Mouse (Mus musculus) R1 (cell line): ENCODE data around the gene Mrps25.
A peak's percentile ranks its signal among the peaks of the same experiment; 100 is the strongest.

Experiments
- DNase-seq: peaks from one replicate; pipeline ENCODE4 v3.0.0-alpha.2; 2018; ENCODE audit warnings: low read depth, low spot score

Gene Mrps25

DNA sequence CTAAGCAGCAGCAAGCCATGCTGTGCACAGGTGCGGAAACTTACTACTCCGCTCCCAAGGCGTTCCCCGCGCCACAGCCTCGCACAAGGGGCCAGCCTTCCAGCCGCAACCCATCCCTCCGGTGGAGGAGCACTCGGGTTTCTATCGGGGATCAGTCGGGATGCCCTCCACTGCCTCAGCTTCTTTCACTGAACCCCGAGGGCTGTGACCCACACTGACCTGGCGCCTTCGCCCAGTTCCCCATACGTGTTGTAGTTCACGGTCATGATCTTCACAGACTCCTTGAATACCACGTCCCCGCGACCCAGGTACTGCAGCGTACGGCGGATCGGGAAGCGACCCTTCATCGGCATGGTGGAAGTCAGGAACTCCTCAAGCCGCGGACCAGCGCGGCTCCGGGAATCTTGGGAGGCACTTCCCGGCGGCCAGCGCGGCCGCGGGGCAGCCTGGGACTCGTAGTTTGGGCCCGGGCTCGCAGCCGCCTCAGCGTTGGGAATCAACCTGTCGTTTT, at the start of gene Mrps25:
Mrps25 (minus strand) TSS at position 413 of the 511 bp plus-strand sequence.
- peak; percentile 79 for DNase-seq

DNA sequence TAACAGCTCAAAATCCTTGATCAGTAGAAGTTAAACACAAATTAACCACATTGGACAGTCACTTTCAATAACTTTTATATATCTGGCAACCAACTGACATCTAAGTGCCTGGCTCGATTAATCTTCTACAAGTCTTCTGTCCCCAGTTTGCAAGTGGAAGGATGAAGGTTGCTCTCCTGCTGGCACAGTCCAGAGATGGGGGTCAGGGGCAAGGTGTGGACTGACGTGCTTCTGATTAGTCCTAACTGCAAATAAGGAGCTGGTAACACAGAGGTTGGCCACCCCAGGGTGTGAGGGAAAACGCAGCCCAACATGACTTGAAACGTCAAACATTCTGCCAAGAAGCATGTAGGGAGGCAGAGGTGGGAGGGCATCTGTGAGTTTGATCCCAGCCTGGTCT, 47.9 kb upstream of the Mrps25 start:
- no peak for DNase-seq

DNA sequence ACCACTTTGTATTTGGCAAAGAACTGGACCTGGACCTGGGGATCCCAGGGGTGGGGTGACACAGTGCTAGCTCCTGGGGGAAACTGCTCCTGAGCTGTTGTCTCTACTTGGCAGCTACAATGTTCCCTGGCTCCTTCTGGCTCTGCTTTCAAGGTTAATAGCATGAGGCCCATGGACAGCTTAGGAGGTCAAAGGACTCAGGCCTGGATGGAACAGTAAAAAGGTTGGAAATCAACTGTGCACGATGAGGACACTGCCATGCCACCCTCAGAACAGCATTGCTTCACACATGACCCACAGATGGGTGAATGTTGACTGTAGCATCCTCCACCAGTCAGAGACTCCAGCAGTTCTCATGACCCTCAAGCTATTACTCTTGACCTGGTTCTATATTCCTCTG, 47.5 kb upstream of the Mrps25 start:
- DNase-seq, result no peak

DNA sequence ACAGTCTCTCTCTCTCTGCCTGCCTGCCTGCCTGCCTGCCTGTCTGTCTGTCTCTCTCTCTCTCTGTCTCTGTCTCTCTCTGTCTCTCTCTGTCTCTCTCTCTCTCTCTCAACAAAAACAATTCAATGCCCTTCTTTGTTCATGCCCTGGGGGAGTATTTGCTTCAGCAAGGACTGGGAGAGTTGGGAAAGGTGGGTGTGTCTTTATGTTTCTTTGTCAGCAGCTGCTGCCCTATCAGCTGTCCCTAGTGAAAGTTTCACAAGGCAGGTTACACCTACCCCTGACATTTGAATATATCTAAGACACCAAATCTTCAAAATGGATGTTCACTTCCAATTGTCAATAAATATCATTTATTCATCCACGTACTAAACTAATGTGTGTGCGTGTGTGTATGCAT, 45.8 kb upstream of the Mrps25 start:
- peak; percentile 41 for DNase-seq

DNA sequence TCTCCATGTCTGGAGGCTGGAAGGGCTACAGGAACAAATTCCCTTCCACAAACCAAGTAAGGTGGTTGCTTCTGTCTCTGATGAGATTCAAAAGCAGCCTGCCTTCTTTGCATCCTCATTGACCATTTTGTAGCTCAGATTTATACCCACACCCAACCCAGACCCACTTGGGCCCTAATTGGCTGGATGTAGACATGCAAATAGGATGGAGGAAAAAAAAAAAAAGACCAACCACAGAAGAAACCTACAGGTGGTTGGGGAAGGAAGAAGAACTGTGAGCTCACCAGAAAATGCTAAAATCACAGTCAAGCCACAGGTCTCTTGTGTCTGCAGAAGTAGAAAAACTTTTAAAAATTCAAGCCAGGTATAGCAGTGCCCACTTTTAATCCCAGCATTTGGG, 45.3 kb upstream of the Mrps25 start:
- no peak for DNase-seq

DNA sequence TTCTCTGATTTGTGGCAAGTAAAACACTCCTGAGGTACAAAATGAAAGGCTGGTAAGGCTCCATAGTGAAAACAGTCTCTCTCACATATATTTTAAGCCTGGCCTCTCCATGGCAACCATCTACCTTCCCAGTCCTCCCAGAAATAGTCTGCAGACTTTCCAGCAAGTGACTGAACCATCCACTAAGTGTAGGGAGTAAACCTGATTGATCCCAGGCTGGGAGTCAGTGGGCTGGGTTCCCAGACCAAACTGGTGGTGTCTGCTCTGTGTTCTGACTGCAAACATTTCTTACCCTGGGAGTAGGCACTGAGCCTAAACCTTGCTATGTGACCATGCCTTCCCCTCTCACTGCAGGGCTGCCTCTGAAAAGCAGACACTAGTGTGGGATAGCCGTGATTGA, 41.1 kb upstream of the Mrps25 start:
- no peak for DNase-seq

DNA sequence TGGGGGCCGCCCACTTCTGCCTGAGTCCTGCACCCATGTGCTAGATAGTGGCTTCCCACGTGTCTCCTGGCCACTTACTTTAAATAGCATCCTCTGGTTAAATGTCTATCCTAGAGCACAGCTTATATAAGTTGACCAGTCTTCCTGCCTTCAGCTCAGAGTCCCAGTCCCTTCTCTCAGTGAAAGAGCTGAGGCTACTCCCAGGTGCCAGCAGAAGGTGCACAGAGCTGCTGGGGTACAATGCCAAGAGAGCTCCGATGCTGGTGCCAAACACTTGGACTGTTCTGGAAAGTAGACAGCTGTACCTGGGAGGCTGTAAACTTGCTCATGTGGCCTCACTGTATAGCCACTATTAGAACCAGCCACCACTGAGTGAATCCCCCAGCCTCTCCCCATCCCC, 38.2 kb upstream of the Mrps25 start:
- DNase-seq, result no peak

DNA sequence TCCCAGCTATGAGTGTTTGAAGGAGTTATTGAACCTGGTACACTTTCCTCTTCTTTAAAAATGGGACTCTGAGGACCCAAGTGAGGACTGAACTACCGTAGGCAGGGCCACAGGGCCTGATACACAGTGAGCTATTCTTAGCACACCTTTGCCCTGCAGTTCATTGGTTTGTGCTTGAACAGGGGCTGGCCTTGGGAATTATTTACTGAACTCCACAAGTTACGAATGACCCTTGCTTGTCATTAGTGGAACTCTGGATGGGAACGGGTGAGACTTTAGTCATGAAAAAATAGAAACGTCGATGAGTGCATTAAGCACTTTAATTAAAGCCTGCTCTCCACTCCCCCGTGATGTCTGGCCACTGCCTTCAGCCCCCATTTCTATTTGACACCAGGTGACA, 37.8 kb upstream of the Mrps25 start:
- DNase-seq, result no peak

DNA sequence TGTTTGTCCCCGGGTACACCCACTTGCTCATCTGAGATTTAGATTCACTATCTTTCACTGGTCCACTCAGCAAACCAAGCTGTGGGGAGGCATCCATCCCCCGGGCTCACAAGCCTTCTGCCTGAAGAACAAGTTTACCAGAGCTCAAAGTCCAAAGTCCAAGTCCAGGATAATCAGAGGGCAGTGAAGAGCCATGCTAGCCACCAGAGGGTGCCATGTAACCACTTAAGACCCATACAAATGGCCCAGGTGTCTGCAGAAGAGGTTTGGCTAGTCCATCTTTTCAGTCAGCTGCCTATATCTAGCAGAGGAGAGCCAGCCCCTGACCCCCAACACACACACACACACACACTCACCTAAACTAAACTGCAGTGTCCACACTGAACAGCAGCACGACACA, 35.6 kb upstream of the Mrps25 start:
- peak; percentile 63 for DNase-seq

DNA sequence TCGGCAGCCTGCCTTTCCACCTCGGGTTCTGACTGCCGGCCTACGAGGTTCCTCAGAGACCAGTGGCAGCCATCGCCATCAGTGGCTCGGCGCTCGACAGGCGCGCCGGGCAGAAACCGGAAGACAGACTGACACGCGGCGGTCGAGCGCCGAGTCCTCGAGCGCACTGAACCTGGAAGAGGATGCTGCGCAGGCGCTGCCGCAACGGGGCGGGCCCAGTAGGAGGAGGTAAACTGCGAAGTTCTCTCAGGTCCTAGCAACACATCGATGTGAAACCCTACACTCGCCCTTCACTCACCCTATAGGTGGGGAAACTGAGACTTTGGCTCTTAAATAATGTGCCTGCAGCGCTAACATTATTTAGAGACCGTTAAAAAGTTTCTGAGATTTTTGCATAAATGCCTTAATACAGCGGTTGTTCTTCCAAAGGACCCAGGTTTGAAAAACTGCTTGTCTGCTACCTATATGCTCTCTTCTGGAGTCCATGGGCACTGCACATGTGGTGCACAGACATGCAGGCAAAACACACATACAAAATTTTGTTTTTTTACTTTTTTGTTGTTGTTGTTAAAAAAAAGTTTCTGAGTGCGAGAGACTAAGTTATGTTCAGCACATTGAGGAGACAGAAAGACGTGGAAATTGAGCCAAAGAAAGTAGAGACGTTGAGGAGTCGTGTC, 31.1 kb upstream of the Mrps25 start, which contains the start of gene Rbsn:
Rbsn (minus strand) TSS at position 153 of the 677 bp plus-strand sequence.
- peak; percentile 96 for DNase-seq

DNA sequence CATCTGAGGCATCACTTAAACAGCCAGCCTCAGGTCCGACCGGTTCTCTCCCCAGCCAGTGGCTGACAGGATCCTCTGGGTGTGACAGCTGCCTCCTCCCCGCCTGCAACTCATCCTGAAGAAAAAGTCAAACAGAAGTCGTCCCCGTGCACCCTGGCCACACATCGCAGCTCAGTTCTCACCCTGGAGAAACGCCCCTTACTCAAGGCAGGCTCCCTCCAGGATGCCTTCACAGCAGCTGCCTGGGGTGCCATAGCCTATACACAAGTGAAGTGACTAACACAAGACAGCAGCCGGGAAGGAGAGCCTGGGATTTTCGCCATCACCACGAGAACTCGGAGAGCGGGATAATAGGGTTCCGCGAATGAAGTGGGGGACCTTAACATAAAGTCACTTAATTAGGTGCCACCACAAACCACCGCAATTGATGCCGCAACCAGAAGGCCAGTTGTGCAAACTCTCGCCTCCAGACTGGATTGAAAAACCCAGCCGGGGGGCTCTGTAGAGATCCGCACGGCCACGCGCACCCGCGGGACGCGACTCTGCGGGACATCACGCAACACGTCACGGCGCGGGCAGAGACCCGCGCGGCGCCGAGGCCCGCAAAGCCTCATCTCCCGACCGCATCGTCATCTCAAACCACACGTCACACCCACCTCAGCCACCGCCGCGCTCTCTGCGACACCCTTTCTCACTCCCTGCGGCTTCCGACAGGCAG, 30.4 kb upstream of the Mrps25 start:
- peak; percentile 62 for DNase-seq

DNA sequence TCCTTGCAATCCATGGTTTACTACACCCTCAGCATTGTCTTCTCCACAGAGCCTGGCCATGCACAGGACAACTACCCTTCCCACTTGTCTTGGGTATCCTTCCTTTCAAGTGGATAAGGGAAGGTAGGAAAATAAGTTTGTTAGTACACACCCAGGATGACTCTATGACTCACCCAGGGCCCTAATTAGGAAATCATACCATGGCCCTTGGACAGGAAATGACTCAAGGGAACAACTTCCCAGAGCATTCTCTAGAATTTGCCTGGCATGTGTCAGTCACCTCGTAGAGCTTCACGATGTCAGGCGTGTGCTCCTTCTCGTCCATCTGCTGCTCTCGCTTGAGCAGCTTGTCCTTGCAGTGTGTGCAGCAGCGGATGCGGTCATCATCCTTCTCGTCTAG, 15.6 kb upstream of the Mrps25 start:
- DNase-seq, result no peak

DNA sequence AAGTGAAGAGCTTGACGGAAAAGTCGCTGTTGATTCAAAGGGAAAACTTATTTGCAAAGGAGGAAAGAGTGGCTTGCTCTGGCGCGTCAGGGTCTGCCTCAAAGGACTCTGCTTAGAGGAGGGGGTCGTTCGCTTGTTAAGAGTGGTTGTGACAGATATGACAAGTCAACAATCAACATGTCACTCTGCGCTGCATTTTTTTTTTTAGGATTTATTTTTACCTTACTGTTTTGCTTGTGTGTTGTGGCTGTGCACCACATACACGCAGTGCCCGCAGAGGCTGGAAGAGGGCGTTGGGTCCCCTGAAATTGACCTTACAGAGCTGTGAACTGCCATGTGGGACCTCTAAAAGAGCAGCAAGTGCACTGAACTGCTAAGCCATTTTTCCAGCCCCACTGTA, 345 bp upstream of the Mrps25 start:
- DNase-seq, result no peak

DNA sequence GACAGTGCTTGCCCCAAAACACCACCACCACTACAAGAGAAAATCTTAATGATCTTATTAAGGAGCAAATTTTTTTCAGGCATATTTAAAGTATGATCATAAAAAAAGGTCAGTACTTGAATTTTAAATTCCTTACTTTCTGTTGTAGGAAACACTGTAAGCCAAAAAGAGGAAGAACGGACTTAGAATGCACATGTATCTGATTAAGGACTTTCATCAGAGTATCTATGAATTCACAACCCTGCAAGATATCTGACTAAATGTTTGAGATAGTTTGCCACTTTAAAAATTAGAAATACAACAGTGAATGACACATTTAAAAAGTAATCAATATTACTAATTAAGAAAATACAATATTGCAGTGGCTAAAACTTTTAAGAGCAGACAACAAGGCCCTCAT, 7.4 kb downstream of the Mrps25 start:
- DNase-seq, result no peak

DNA sequence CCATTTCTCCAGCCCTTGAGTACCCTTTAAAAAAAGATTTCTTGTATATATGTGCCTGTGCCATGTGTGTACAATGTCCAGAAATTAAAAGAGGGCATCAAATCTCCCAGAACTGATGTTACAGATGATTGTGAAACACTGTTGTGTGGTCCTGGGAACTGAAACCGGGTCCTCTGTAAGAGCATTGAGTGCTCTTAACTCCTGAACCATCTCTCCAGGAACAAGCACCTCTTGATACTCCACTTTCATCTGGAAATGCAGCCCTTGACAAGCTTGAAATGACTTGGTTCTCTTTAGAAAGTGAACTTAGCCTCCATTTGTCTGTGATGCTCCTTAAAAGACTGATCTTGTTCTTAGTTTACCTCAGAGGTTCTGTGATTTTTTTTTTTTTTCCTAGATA, 21.1 kb downstream of the Mrps25 start:
- no peak for DNase-seq

DNA sequence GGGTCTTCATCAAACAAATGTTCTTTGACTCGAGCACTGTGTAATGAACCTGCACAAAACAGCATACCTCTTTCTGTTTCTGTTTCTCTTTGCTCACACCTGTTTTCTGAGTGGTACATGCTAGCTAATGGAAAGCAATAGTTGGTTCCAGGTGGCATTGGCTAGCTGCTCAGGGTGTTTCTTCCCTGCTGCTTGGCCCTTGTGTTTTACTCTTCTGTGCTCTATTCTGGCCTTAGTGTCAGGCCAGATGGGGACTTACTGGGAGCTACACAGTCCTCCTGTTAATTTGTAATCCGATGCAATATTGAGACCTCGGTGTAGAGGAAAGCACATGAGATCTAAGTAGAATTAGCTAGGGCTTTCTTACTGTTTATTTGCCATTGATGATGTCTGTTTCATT, 25.0 kb downstream of the Mrps25 start:
- DNase-seq, result no peak

DNA sequence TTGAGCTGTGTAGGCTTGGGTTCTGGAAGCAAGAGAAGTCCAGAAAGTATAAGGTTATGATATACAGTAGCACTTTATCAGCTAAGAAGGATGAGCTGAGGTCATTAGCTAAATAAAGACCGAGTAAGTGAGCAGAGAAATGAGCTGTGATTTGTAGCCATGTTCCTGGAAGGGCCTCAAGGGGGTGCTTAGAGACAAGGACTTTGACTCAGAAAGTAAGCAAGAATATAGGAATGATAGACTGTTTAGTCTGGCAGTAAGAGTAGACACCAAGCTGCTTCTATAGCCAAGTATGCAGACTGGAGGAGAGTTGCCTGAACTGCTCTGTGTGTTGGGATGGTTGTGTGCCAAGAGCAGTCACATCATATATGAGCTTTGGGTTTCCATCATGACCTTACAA, 30.1 kb downstream of the Mrps25 start:
- no peak for DNase-seq

DNA sequence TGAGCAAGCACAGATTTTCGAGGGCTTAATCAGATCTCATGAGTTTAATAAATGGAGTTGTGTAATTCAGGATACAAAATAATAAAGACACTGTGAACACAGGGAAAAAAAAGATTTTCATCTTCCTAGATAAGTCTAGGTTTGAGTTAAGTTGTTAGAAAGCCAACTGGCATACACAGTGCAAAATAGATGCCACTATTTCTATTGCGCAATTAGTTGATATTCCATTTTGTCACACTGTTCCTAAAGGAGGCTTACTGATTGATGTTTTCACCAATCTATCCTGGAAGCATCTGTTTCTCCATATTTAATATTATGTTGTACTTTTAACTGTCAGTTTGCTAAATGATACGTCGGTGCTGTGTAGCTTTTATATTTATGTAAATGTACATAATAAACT, 38.0 kb downstream of the Mrps25 start:
- no peak for DNase-seq

DNA sequence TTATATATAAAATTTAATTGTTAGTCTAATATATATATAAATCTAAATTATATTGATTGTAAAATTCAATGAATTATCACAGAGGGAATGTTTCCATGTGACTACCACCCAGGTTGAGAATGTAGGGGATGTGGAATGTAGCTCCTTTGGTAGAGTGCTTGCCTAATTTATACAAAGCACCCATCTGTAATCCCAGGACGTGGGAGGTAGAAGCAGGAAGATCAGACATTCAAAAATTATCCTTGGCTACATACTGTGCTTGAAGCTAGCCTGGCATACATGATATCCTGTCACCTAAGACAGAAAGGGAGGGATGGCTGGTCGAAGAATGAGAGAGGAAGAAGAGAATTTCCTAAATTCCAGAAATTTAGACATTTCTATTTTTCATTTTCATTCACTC, 47.5 kb downstream of the Mrps25 start:
- DNase-seq, result no peak

DNA sequence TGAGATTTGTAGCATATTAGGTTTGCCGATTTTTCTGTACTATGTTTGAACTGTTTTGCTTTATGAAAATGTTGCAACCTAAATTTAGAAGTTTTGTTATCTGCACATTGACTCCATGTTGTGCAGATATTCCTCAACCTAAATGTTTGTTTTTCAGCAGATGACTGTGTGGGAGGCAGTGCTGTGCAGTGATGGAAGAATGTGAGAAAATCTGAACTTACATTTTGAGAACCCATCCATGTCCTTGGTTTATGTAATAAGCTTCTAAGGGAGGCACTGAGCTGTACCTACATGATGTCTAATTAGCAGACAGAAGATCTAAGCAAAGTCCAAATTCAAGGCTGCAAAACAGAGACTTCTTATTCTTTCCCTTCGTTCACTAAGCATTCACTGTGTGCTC, 50.2 kb downstream of the Mrps25 start:
- no peak for DNase-seq

DNA sequence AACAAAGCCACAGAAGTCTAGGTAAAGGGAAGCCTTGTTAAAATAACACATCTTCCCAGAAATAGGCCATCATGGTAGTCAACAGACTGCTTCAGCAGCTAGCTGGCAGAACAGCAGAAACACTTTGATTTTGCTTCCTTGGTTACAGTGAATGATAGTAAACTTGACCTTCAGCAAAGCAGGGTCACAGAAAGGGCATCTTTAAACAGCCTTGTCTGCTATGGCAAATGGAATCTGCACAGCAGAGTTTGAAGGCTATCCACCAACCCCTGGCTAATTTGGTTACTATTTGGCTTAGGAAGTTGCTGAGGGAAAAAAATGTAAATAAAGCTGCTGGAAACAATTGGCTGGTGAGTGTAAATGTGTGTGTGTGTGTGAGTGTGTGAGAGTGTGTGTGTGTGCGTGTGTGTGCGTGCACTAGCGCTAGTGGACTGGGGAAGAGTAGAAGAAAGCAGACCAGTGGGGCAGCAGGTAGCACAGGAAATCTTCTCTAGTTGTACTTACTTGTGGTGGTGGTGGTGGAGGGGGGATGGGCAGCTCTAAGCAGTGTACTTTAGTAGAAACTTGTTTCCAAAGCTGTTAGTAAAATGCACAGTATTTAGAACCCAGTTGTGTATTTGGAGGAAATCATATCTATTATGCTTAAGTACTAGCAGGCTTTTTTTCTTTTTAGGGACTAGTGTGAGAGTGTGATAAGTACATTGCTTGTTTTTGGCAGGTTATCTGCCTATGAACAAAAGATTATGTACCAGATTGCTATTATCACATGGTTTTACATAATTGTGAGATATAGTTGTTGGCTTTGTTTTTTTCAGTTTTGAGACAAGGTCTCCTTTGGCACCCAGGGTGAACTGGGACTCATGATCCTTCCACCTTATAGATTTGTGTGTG, 51.6 kb downstream of the Mrps25 start:
- DNase-seq, result peak; percentile 7

DNA sequence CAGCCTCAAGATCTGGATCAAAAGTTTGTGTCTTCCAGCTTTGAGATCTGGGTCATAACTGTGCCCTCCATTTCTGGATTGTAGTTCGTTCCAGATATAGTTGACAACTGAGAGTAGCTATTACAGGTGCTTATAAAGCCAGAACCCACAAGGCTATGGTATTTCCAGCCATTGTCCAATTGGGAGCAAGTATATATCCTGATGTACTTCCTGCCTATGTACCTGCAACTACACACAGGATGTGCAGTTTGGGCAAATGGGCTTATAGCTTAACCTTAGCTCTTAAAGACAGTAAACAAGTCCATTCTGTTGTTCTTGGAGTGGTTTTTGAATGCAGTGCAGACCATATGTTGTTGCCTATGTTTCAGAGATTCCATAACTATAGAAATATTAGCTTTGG, 52.4 kb downstream of the Mrps25 start:
- DNase-seq, result no peak
